Mouse (Mus musculus): ENCODE data around the gene Fam135a. TPM values are rescaled to one million over a fixed set of nuclear protein-coding genes. Genes with fewer than 3 reads are reported as not detected.

The Fam135a gene
- polyA plus RNA-seq (2012; rRNA removed) = 5.0 and 5.6 TPM in 2 replicates

GRCm38 (mm10) chr1:24099926-24100869, at the start of gene Fam135a:
Gene Fam135a (minus strand): TSS chr1:24100341.

GRCm38 (mm10) chr1:24005070-24005804, 94.9 kb downstream of the Fam135a start, which contains the start of gene Sdhaf4:
Gene Sdhaf4 (minus strand): TSS chr1:24005656.

Other genes with a start within 250 kb of the Fam135a start
- gene Smap1, start 178.0 kb downstream of the Fam135a start, polyA plus RNA-seq (2012; rRNA removed) = 29.3 and 30.9 TPM in 2 replicates
- gene Sdhaf4, start 94.7 kb downstream of the Fam135a start, polyA plus RNA-seq (2012; rRNA removed) = 15.8 and 15.9 TPM in 2 replicates
- gene Col9a1, start 77.3 kb upstream of the Fam135a start, polyA plus RNA-seq (2012; rRNA removed) = 0.01 and 0.15 TPM in 2 replicates